Mouse (Mus musculus): ENCODE data around the gene Clrn3. TPM values are rescaled to one million over a fixed set of nuclear protein-coding genes. Genes with fewer than 3 reads are reported as not detected.

The Clrn3 gene
- 18.6 and 23.4 TPM in 2 replicates for polyA plus RNA-seq (2012; rRNA removed)

DNA sequence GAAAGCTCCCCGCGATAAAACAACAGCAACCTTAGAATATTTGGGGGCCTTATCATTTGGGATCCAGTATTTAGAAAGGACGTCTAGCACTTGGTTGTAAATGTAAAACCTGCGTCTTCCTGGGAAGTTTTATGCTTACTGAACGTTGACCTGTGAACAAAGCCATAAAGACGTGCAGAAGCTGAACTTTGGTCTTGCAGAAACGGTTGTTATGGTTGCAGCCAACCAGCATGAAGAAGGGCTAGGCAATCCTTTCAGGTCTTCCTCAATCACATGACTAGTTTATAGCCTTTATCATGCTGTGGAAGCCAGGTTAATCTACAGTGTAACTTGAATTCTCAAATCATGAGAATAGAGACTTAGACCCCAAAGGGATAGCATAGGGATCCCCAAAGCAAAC is at the start of gene Clrn3:
Clrn3 (minus strand) TSS at position 140 of the 400 bp plus-strand sequence.

GRCm38 (mm10) chr7:135537341-135537901 is 9.0 kb upstream of the Clrn3 start, which contains the start of gene Ptpre:
Ptpre (plus strand) TSS chr7:135537481.

Other genes starting within 250 kb of the Clrn3 start
- gene Foxi2, start 118.3 kb downstream of the Clrn3 start, polyA plus RNA-seq (2012; rRNA removed) = not detected in 2 replicates
- 5.1 TPM in 2 replicates for gene Ptpre, start 8.8 kb upstream of the Clrn3 start, polyA plus RNA-seq (2012; rRNA removed)
- 2.1 and 3.5 TPM in 2 replicates for gene Mki67, start 187.7 kb upstream of the Clrn3 start, polyA plus RNA-seq (2012; rRNA removed)

All from colon, adult 2 months (tissue).